Mouse (Mus musculus): Measurements from ENCODE around the gene Msh4. TPM values are rescaled to one million over a fixed set of nuclear protein-coding genes. Genes with fewer than 3 reads are reported as not detected.

Msh4 gene
- polyA plus RNA-seq (2012; ENCODE audit: insufficient read depth, insufficient read length, missing spikeins), result not detected in 2 replicates

DNA sequence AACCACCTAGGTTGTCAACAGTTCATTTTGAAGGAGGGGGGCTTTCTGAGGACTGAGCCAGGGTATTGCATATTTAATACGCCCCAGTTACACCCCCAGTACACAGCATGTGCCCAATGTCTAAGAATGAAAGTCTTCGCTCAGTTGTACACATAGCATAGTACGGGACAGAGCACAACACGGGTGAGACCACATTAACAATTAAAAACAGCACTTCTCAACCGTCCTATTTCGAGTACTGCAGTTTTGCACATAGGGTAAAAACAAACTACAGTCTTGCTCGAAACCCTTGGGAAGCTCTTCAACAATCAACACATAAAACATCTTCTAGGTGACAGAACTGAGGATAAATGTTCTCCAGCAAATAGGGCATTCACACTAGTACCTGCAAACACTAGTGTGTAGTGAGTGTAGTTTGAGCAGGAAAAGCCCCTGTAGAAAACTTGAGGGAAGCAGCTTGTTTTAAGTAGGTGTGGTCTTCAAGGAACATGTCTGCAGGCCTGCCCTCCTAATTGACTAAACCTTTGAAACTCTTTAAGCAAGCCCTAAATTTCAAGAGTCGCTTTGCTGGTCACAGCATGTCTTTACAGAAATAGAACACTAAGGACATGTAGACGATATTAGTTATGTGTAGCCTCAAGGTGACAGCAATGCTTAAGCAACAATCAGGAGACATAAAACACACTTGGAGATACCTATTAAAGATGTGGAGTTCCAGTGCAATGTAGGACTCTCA lies at the start of gene Msh4:
Gene Msh4, minus strand, starts transcription at position 3 of the 736 bp plus-strand sequence.
- no peak within 1 kb of the TSS for H3K27ac ChIP-seq (replicated peaks; ENCODE audit: low read depth, low read length)
- peaks cover 11% of the 10 kb centered on the region; the same call in 1 of the 2 replicates for H3K4me1 ChIP-seq (ENCODE audit: control insufficient read depth, insufficient read depth, insufficient read length, low read length)
- H3K4me3 ChIP-seq (ENCODE audit: insufficient read depth, low read depth, low read length), result no peak within 1 kb of the TSS

DNA sequence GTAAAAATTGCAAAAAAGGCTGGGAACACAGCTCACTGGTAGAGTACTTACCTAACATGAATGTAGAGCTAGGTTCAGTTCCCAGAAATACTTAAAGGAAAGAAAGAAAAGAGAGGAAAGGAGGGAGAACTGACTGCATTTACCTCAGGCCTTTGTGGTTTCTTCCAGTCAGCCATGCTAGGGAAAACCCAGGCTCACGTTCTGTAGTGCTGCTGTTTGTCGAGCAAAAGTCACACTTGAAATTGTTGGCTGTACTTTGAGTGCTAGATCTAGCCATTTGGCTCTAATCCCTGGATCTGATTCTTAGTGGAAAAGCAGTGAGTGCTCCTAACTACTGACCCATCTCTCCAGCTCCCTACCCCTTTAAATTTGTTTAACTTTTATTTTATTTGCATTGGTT lies 42.2 kb upstream of the Msh4 start:
- Histone ChIP-seq H3K27ac (replicated peaks; ENCODE audit: low read depth, low read length) (peak overlapping the region; percentile 96), H3K4me3 (ENCODE audit: insufficient read depth, low read depth, low read length) (no peak overlapping the region), H3K4me1 (ENCODE audit: control insufficient read depth, insufficient read depth, insufficient read length, low read length) (no peaks in the 10 kb centered on the region; the same call in none of the 2 replicates)

DNA sequence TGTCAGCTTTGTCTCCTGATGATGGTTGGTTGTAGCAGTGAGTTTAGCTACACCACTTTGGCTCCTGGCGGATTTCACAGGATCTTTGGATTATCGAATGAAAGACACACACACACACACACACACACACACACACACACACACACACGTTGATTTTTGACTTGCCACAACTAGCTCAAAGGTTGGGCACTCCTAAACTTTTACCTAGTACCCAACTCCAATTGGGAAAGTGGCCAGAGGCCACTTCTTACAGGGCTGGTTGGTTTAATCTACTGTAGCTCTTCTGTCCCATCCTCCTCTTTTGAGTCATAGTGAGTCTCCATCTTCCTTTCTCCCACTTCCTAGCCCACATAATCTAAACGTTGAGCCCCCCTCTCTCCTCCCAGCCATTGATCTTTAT lies 41.3 kb upstream of the Msh4 start:
- Histone ChIP-seq H3K4me3 (ENCODE audit: insufficient read depth, low read depth, low read length) (no peak overlapping the region), H3K27ac (replicated peaks; ENCODE audit: low read depth, low read length) (peak overlapping the region; percentile 72), H3K4me1 (ENCODE audit: control insufficient read depth, insufficient read depth, insufficient read length, low read length) (peaks cover 3% of the 10 kb centered on the region)

DNA sequence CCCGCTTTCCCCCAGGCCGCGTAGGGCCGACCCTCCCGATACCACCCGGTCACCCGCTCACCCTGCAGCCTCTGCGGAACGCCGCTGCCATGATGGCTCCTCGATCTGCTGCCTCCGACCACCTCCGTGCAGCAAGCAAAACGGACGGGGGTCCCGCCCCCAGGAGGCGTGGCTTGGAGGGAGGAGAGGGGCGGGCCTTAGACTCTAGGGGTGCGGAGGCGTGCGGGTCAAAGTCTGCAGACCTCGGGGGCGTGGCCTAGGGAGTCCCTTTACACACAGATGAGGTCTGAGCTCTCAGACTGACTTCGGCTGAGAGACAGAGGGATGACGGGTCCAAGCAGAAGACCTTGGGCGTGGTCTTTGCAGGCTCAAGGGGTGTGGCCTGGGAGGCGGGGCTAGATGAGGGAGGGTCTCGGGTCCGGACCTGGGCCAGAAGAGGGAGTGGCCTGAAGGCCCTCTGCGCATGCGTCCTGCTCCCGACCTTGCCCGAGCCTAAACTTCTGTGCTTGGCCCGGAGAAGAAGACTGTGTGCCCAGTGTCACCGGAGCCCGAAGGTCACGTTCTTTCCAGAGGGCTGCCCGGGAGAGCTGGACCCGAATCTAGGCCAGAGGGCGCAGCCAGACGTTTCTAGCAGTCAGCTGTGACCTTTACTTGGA lies 38.5 kb upstream of the Msh4 start, which contains the start of gene Acadm:
Gene Acadm, minus strand, starts transcription at position 298 of the 656 bp plus-strand sequence.
- H3K4me3 ChIP-seq (ENCODE audit: insufficient read depth, low read depth, low read length), result peak within 1 kb of the TSS; percentile 79
- peak within 1 kb of the TSS; percentile 95 for H3K27ac ChIP-seq (replicated peaks; ENCODE audit: low read depth, low read length)
- peaks cover 3% of the 10 kb centered on the region for H3K4me1 ChIP-seq (ENCODE audit: control insufficient read depth, insufficient read depth, insufficient read length, low read length)

- H3K27ac ChIP-seq (replicated peaks; ENCODE audit: low read depth, low read length), result peak overlapping the region; percentile 68
- peak overlapping the region; percentile 79 for H3K4me3 ChIP-seq (ENCODE audit: insufficient read depth, low read depth, low read length)
- peaks cover 3% of the 10 kb centered on the region for H3K4me1 ChIP-seq (ENCODE audit: control insufficient read depth, insufficient read depth, insufficient read length, low read length)
Measured at GRCm38 (mm10) chr3:153943901-153944334, 38.0 kb upstream of the Msh4 start.

DNA sequence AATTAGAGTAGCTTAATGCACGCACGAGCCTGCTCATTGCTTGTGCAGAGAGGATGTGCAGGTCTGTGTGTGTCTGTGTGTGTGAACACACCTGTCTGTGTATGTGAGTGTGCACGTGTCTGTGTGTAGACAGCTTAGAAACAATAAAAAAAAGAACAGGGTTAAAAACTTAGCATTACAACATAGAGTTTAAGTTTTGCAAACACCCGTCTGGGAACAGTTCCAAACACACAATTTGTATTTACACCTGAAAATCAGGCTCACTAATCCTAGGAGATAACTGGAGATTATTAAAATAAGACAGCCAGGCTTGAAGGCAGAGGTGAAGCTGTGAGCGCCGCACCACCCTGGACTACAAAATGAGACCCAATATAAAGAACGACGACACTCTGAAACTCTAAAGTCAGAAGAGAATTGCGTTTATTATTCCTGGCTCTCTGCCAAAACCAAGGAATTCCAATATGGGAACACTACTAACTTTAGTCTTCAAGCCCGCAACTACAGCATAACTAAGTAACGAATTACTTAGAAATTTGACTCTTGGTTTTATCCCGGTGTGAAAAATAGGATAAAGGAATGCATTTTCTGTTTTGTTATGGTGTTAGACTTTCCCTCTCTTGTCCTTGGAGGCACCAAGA lies 37.2 kb upstream of the Msh4 start:
- peak overlapping the region; percentile 57 for H3K27ac ChIP-seq (replicated peaks; ENCODE audit: low read depth, low read length)
- peaks cover 3% of the 10 kb centered on the region for H3K4me1 ChIP-seq (ENCODE audit: control insufficient read depth, insufficient read depth, insufficient read length, low read length)
- H3K4me3 ChIP-seq (ENCODE audit: insufficient read depth, low read depth, low read length), result peak overlapping the region; percentile 79

GRCm38 (mm10) chr3:153941613-153942012 lies 35.7 kb upstream of the Msh4 start:
- peaks cover 3% of the 10 kb centered on the region; the same call in 1 of the 2 replicates for H3K4me1 ChIP-seq (ENCODE audit: control insufficient read depth, insufficient read depth, insufficient read length, low read length)
- 0 out of 2 replicates have a peak overlapping the region, but pooled peaks have one; percentile 2 for H3K4me3 ChIP-seq (ENCODE audit: insufficient read depth, low read depth, low read length)
- H3K27ac ChIP-seq (replicated peaks; ENCODE audit: low read depth, low read length), result no peak overlapping the region

DNA sequence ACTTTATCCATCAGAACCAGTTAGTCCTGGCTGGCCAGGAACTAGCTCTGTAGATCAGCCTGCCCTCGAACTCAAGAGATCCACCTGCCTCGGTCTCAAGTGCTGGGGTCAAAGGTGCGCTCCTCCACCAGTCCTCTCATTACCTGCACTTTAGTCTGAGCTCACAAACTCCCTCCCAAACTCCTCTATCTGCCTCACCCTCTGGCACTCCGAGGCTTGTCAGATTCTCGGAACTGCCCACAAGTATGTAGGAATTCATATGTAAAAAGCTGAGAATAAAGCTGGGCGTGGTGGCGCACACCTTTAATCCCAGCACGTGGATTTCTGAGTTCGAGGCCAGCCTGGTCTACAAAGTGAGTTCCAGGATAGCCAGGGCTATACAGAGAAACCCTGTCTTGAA lies 34.5 kb upstream of the Msh4 start:
- no peak overlapping the region for H3K4me3 ChIP-seq (ENCODE audit: insufficient read depth, low read depth, low read length)
- no peak overlapping the region for H3K27ac ChIP-seq (replicated peaks; ENCODE audit: low read depth, low read length)
- peaks cover 3% of the 10 kb centered on the region; the same call in 1 of the 2 replicates for H3K4me1 ChIP-seq (ENCODE audit: control insufficient read depth, insufficient read depth, insufficient read length, low read length)

- Histone ChIP-seq H3K4me1 (ENCODE audit: control insufficient read depth, insufficient read depth, insufficient read length, low read length) (peaks cover 3% of the 10 kb centered on the region; the same call in 1 of the 2 replicates), H3K4me3 (ENCODE audit: insufficient read depth, low read depth, low read length) (no peak overlapping the region), H3K27ac (replicated peaks; ENCODE audit: low read depth, low read length) (no peak overlapping the region)
Measured at GRCm38 (mm10) chr3:153940021-153940420, 34.1 kb upstream of the Msh4 start.

DNA sequence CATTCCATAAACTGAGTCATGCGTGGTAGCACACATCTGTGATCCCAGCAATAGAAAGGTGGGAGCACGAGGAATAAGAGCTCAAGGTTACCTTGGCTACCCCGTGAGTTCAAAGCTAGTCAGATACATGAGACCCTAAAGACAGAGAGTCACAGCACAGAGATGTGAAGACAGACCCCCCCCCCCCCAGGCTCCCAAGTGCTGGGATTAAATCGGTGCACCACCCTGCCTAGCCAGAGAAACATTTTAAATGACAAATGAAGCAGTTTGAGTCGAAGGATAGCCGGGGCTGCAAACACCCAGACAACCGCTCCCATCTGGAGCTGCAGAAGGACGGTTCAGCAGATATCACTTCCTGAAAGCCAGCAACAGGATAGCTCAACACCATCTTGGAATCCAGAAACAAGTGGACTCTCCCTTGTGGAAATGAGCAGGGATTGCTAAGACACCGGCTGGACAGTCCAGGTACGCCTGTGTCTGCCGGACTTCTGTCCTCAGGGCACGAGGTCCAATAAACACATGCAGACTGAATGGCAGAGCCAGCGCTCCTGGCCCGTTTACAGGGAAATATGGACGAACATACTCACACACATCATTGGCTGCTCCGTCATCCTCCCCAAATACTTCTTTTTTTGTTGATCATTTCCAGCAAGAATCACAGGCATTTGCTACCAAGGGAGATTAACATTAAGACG lies 31.3 kb upstream of the Msh4 start:
- Histone ChIP-seq H3K27ac (replicated peaks; ENCODE audit: low read depth, low read length) (no peak overlapping the region), H3K4me3 (ENCODE audit: insufficient read depth, low read depth, low read length) (no peak overlapping the region), H3K4me1 (ENCODE audit: control insufficient read depth, insufficient read depth, insufficient read length, low read length) (no peaks in the 10 kb centered on the region)

DNA sequence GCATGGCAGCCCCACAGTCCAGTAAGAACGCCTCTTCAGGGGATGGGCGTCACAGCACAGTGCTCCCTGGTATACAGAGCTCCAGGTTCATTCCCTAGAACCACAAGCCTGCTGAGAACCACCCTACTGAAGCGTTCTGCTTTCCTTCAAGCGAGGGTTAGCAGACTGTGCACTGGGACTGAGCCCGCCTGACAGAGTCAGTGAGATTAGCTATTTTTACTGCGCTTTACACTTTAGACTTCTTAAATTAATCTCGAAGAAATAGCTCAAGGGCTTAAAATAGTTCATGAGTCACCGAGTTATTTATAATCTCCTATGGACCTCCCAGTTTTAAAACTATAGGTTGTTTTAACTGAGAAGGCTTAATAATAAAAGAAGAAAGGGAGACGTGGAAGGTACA lies 29.9 kb upstream of the Msh4 start:
- no peak overlapping the region for H3K27ac ChIP-seq (replicated peaks; ENCODE audit: low read depth, low read length)
- H3K4me3 ChIP-seq (ENCODE audit: insufficient read depth, low read depth, low read length), result no peak overlapping the region
- H3K4me1 ChIP-seq (ENCODE audit: control insufficient read depth, insufficient read depth, insufficient read length, low read length), result no peaks in the 10 kb centered on the region

GRCm38 (mm10) chr3:153932461-153932860 lies 26.5 kb upstream of the Msh4 start:
- H3K27ac ChIP-seq (replicated peaks; ENCODE audit: low read depth, low read length), result peak overlapping the region; percentile 54; the same call in 1 of the 2 replicates
- no peaks in the 10 kb centered on the region for H3K4me1 ChIP-seq (ENCODE audit: control insufficient read depth, insufficient read depth, insufficient read length, low read length)
- H3K4me3 ChIP-seq (ENCODE audit: insufficient read depth, low read depth, low read length), result no peak overlapping the region

- Histone ChIP-seq H3K27ac (replicated peaks; ENCODE audit: low read depth, low read length) (no peak overlapping the region), H3K4me3 (ENCODE audit: insufficient read depth, low read depth, low read length) (no peak overlapping the region), H3K4me1 (ENCODE audit: control insufficient read depth, insufficient read depth, insufficient read length, low read length) (no peaks in the 10 kb centered on the region)
Measured at GRCm38 (mm10) chr3:153929526-153929925, 23.6 kb upstream of the Msh4 start.

GRCm38 (mm10) chr3:153926333-153926732 lies 20.4 kb upstream of the Msh4 start:
- Histone ChIP-seq H3K4me3 (ENCODE audit: insufficient read depth, low read depth, low read length) (no peak overlapping the region), H3K27ac (replicated peaks; ENCODE audit: low read depth, low read length) (no peak overlapping the region), H3K4me1 (ENCODE audit: control insufficient read depth, insufficient read depth, insufficient read length, low read length) (no peaks in the 10 kb centered on the region)
